Mouse (Mus musculus) intestine, embryonic 15.5 days (tissue): ENCODE results near the gene Dnajc5. TPM values are rescaled to one million over a fixed set of nuclear protein-coding genes. Genes with fewer than 3 reads are reported as not detected.

Experiments used
- ATAC-seq: fragments of 200-750 bp; cut with Nextera tagmentation; 2 replicates; pipeline ENCODE4 v1.8.0; 2017; ENCODE audit warnings: moderate TSS enrichment, moderate library complexity
- H3K27ac ChIP-seq: fragments of 300-500 bp; sonication (generic); 2 replicates; pipeline ENCODE4 v1.5.1; 2015; ENCODE audit warnings: mild to moderate bottlenecking, inconsistent platforms
- H3K27me3 ChIP-seq: fragments of 300-500 bp; sonication (generic); replicated peaks from 2 replicates; pipeline ENCODE4 v1.6.1; 2015; ENCODE audit warnings: inconsistent platforms
- H3K36me3 ChIP-seq: fragments of 300-500 bp; sonication (generic); 2 replicates; pipeline ENCODE4 v1.6.1; 2015; ENCODE audit warnings: inconsistent platforms
- H3K4me1 ChIP-seq: fragments of 300-500 bp; sonication (generic); replicated peaks from 2 replicates; pipeline ENCODE4 v1.6.1; 2015; ENCODE audit warnings: inconsistent platforms
- H3K4me2 ChIP-seq: fragments of 300-500 bp; sonication (generic); replicated peaks from 2 replicates; pipeline ENCODE4 v1.6.1; 2015; ENCODE audit warnings: mild to moderate bottlenecking, inconsistent platforms
- H3K4me3 ChIP-seq: fragments of 300-500 bp; sonication (generic); replicated peaks from 2 replicates; pipeline ENCODE4 v1.5.1; 2015; ENCODE audit warnings: inconsistent platforms
- H3K9ac ChIP-seq: fragments of 300-500 bp; sonication (generic); 2 replicates; pipeline ENCODE4 v1.6.1; 2015; ENCODE audit warnings: inconsistent platforms
- H3K9me3 ChIP-seq: fragments of 300-500 bp; sonication (generic); 2 replicates; pipeline ENCODE4 v1.6.1; 2016; ENCODE audit warnings: inconsistent platforms
- WGBS: fragments of 180-500 bp; shearing (Covaris S2); methylation state at CpG from one replicate; pipeline ENCODE4 v1.1.7; 2015; 5-methylcytosine and 5-hydroxymethylcytosine counted together
- polyA plus RNA-seq: library from polyadenylated mRNA; unstranded; fragments of >200 nt; fragmentation: Nextera tagmentation; extraction: Ambion mirVana; gene quantifications from 2 replicates; pipeline ENCODE4 v1.2.1, GENCODE M21; 2015

Dnajc5 gene
- polyA plus RNA-seq, 1 experiment from 2014 or later, result 74.5 TPM

GRCm38 (mm10) chr2:181587796-181588195 is 67.5 kb downstream of the Dnajc5 start:
- no peak overlapping the region for H3K27ac ChIP-seq
- H3K4me2 ChIP-seq, result no peak overlapping the region
- peaks cover 9% of the 10 kb centered on the region for H3K4me1 ChIP-seq
- no peak for ATAC-seq
- H3K9me3 ChIP-seq, result no peaks in the 10 kb centered on the region
- no peak overlapping the region for H3K4me3 ChIP-seq
- peaks cover 46% of the 10 kb centered on the region for H3K36me3 ChIP-seq
- no peaks in the 10 kb centered on the region for H3K27me3 ChIP-seq
- WGBS, result 79% methylated on average over 6 of the region's 6 CpGs
- no peak overlapping the region for H3K9ac ChIP-seq

DNA sequence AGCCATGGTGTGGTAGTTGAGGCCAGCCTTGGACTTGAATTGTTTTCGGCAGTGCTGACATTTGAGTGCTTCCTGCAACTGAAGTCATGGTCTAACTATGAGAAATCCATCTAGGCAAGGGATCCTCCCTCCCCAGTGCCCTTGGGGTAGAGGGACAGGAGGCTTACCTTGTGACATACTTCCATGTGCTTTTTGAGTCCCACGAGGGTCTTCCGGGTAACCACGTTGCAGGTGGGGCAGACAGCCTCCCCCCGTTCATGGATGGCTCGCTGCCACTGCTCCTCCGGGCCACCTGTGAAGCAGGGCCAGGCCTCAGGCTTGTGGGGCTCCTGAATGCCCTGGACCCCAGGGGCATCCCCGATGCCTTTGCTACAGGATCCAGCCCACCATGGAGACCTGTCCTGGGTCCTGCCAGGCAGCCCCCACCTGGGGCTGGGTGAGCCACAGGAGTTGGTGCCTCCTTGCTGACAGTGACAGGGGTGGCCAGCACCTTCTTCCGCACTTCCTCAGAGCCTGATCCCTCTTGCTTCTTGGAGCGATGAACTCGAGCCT is 68.0 kb downstream of the Dnajc5 start:
- H3K36me3 ChIP-seq, result peaks cover 46% of the 10 kb centered on the region

GRCm38 (mm10) chr2:181589011-181589731 is 68.9 kb downstream of the Dnajc5 start:
- ATAC-seq, result no peak
- H3K9me3 ChIP-seq, result no peaks in the 10 kb centered on the region
- H3K4me3 ChIP-seq, result no peak overlapping the region
- no peak overlapping the region for H3K27ac ChIP-seq
- 92% methylated on average over 10 of the region's 10 CpGs for WGBS
- H3K4me1 ChIP-seq, result peaks cover 15% of the 10 kb centered on the region
- H3K36me3 ChIP-seq, result peaks cover 44% of the 10 kb centered on the region
- H3K27me3 ChIP-seq, result no peaks in the 10 kb centered on the region
- no peak overlapping the region for H3K9ac ChIP-seq
- no peak overlapping the region for H3K4me2 ChIP-seq

More for the DNA sequence above, 68.0 kb downstream of the Dnajc5 start:
- ATAC-seq, result no peak
- H3K27me3 ChIP-seq, result no peaks in the 10 kb centered on the region
- H3K27ac ChIP-seq, result no peak overlapping the region
- H3K4me2 ChIP-seq, result no peak overlapping the region
- no peak overlapping the region for H3K4me3 ChIP-seq
- WGBS, result 91% methylated on average over 11 of the region's 11 CpGs
- no peaks in the 10 kb centered on the region for H3K9me3 ChIP-seq
- peaks cover 14% of the 10 kb centered on the region for H3K4me1 ChIP-seq
- no peak overlapping the region for H3K9ac ChIP-seq

GRCm38 (mm10) chr2:181589732-181590105 is 69.4 kb downstream of the Dnajc5 start:
- ATAC-seq, result no peak
- Histone ChIP-seq H3K36me3 (peaks cover 38% of the 10 kb centered on the region), H3K4me2 (no peak overlapping the region), H3K4me3 (no peak overlapping the region), H3K9ac (no peak overlapping the region), H3K9me3 (no peaks in the 10 kb centered on the region), H3K27me3 (no peaks in the 10 kb centered on the region), H3K27ac (no peak overlapping the region), H3K4me1 (peaks cover 15% of the 10 kb centered on the region)
- WGBS, result 97% methylated on average over 9 of the region's 9 CpGs

GRCm38 (mm10) chr2:181590471-181590870 is 70.2 kb downstream of the Dnajc5 start:
- Histone ChIP-seq H3K9me3 (no peaks in the 10 kb centered on the region), H3K36me3 (peaks cover 34% of the 10 kb centered on the region), H3K27ac (no peak overlapping the region), H3K9ac (no peak overlapping the region), H3K4me3 (no peak overlapping the region), H3K27me3 (no peaks in the 10 kb centered on the region), H3K4me1 (peaks cover 15% of the 10 kb centered on the region), H3K4me2 (no peak overlapping the region)
- no peak for ATAC-seq
- 94% methylated on average over 5 of the region's 5 CpGs for WGBS

GRCm38 (mm10) chr2:181591528-181592085 is 71.3 kb downstream of the Dnajc5 start, which contains the start of gene Prpf6:
TSS of gene Prpf6 (plus strand) at chr2:181591868.
- WGBS, result 8% methylated on average over 5 of the region's 5 CpGs
- Histone ChIP-seq H3K4me1 (peaks cover 15% of the 10 kb centered on the region), H3K36me3 (peaks cover 25% of the 10 kb centered on the region), H3K4me3 (peak within 1 kb of the TSS; percentile 89), H3K9ac (peak within 1 kb of the TSS; percentile 87), H3K27me3 (no peaks in the 10 kb centered on the region), H3K27ac (peak within 1 kb of the TSS; percentile 89), H3K9me3 (no peaks in the 10 kb centered on the region), H3K4me2 (peak within 1 kb of the TSS; percentile 77)
- peak; percentile 30 for ATAC-seq

GRCm38 (mm10) chr2:181592231-181593041 is 72.2 kb downstream of the Dnajc5 start, which contains the start of gene Zfp512b:
TSS of gene Zfp512b (minus strand) at chr2:181592803.
- H3K4me2 ChIP-seq, result peak within 1 kb of the TSS; percentile 77
- peaks cover 18% of the 10 kb centered on the region; the same call in 1 of the 2 replicates for H3K36me3 ChIP-seq
- ATAC-seq, result peak; percentile 83
- peak within 1 kb of the TSS; percentile 87 for H3K9ac ChIP-seq
- peaks cover 17% of the 10 kb centered on the region for H3K4me1 ChIP-seq
- no peaks in the 10 kb centered on the region for H3K27me3 ChIP-seq
- no peaks in the 10 kb centered on the region for H3K9me3 ChIP-seq
- under 1% methylated on average over 69 of the region's 97 CpGs for WGBS
- H3K4me3 ChIP-seq, result peak within 1 kb of the TSS; percentile 89
- H3K27ac ChIP-seq, result peak within 1 kb of the TSS; percentile 89

DNA sequence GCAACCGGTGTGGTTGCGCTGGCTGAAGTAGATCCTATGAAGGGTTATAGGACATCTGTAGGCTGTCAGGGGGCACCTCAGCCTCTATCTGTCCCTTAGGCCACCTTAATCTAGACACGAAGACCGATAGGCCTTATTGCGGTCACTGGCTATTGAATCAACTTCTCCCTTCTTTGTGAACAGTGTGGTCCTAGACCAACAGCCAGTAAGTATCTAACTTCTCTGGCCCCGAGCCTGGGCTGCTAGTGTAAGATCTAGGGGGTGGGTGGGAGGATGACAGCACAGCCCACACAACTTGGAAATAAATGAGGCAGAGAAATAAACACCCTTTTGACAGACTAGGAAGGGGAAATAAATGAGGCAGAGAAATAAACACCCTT is 72.7 kb downstream of the Dnajc5 start:
- Histone ChIP-seq H3K4me3 (peak overlapping the region; percentile 89), H3K36me3 (peaks cover 14% of the 10 kb centered on the region; the same call in 1 of the 2 replicates), H3K27ac (peak overlapping the region; percentile 89), H3K27me3 (no peaks in the 10 kb centered on the region), H3K4me1 (peaks cover 18% of the 10 kb centered on the region), H3K9me3 (no peaks in the 10 kb centered on the region), H3K4me2 (peak overlapping the region; percentile 77), H3K9ac (peak overlapping the region; percentile 87)
- ATAC-seq, result peak; percentile 32
- WGBS, result 5% methylated on average over 6 of the region's 6 CpGs

GRCm38 (mm10) chr2:181593937-181594336 is 73.7 kb downstream of the Dnajc5 start:
- no peak for ATAC-seq
- peaks cover 7% of the 10 kb centered on the region; the same call in 1 of the 2 replicates for H3K36me3 ChIP-seq

GRCm38 (mm10) chr2:181594946-181595696 is 74.8 kb downstream of the Dnajc5 start:
- ATAC-seq, result no peak
- peaks cover 18% of the 10 kb centered on the region for H3K4me1 ChIP-seq
- H3K9ac ChIP-seq, result no peak overlapping the region
- no peak overlapping the region for H3K4me2 ChIP-seq
- H3K36me3 ChIP-seq, result no peaks in the 10 kb centered on the region
- no peak overlapping the region for H3K27ac ChIP-seq
- 0 out of 2 replicates have a peak, but pooled peaks cover 3% of the 10 kb centered on the region for H3K27me3 ChIP-seq
- 70% methylated on average over 4 of the region's 4 CpGs for WGBS
- H3K4me3 ChIP-seq, result no peak overlapping the region
- no peaks in the 10 kb centered on the region for H3K9me3 ChIP-seq

More at GRCm38 (mm10) chr2:181593937-181594336, 73.7 kb downstream of the Dnajc5 start:
- no peaks in the 10 kb centered on the region for H3K9me3 ChIP-seq
- no peak overlapping the region for H3K4me3 ChIP-seq
- peaks cover 18% of the 10 kb centered on the region for H3K4me1 ChIP-seq
- H3K27me3 ChIP-seq, result 0 out of 2 replicates have a peak, but pooled peaks cover 2% of the 10 kb centered on the region
- no peak overlapping the region for H3K27ac ChIP-seq
- H3K4me2 ChIP-seq, result no peak overlapping the region
- no peak overlapping the region for H3K9ac ChIP-seq

DNA sequence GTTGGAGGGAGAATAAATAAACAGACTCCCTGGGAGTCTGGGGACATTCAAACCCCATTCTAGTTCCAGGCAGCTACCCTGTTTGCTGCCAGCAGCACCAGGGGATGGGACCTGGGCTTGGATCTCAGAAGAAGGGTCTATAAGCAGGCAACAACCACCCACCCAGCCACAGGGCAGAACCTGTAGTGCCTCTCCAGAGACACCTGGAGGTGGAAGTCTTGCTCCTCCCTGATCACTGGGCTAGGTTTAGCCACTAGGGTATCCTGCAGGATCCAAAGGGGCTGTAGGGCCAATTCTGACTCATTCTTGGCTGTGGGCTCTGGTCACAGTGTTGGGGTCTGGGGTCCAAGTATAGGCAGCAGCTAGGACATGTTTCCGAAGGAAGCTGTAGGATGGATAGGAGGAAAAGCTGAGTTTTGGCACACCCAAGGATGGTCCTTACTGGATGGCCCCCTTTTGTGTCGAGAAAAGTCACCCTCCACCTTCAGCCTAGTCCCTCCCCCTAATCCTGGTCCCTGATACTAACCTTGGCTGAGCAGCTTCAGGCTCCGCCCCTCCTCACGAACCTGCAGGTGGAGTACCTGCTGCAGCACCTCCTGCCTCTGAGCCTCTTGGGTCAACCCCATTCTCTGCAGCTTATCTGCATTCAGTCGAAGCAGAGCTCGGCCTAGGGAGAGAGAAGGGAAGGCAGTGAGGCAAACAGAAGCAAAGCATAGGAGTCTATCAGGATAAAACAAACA is 76.1 kb downstream of the Dnajc5 start:
- no peak for ATAC-seq
- Histone ChIP-seq H3K27ac (no peak overlapping the region), H3K9ac (no peak overlapping the region), H3K4me1 (peaks cover 20% of the 10 kb centered on the region), H3K36me3 (no peaks in the 10 kb centered on the region), H3K27me3 (0 out of 2 replicates have a peak, but pooled peaks cover 3% of the 10 kb centered on the region), H3K4me2 (no peak overlapping the region), H3K4me3 (no peak overlapping the region), H3K9me3 (no peaks in the 10 kb centered on the region)
- WGBS, result 49% methylated on average over 6 of the region's 6 CpGs
